Mouse (Mus musculus) G1E (cell line): ENCODE measurements around the gene Popdc2.

ENCODE experiments used
- CTCF ChIP-seq: IDR thresholded peaks from 2 replicates; pipeline ENCODE4 v1.5.1; 2012; ENCODE audit warnings: low read depth, low read length, inconsistent platforms, mixed read lengths
- GATA1 ChIP-seq: IDR thresholded peaks from 2 replicates; pipeline ENCODE4 v1.6.1; 2012; ENCODE audit warnings: borderline replicate concordance, low read length, inconsistent platforms, mixed read lengths
- POLR2AphosphoS5 ChIP-seq: IDR thresholded peaks from 2 replicates; pipeline ENCODE4 v1.6.1; 2012; ENCODE audit warnings: low read depth, low read length, inconsistent platforms; ENCODE audit not compliant: insufficient replicate concordance
- TAL1 ChIP-seq: conservative IDR thresholded peaks from 2 replicates; pipeline ENCODE4 v1.6.1; 2012; ENCODE audit warnings: low read depth, low read length, inconsistent platforms, mixed read lengths

- TF ChIP-seq GATA1 (no peak), CTCF (no peak), TAL1 (no peak), POLR2AphosphoS5 (no peak)
Measured at GRCm38 (mm10) chr16:38392126-38392894, 30.3 kb downstream of the Popdc2 start.
